Mouse (Mus musculus) stomach, embryonic 15.5 days (tissue): ENCODE measurements around the gene Dvl2. TPM values are rescaled to one million over a fixed set of nuclear protein-coding genes. Genes with fewer than 3 reads are reported as not detected.

Experiments used
- ATAC-seq: fragments of 200-750 bp; cut with Nextera tagmentation; 2 replicates; pipeline ENCODE4 v1.8.0; 2017; ENCODE audit warnings: low read depth, moderate number of reproducible peaks, moderate TSS enrichment; ENCODE audit not compliant: insufficient read depth, low FRiP score
- H3K27ac ChIP-seq: fragments of 300-500 bp; sonication (generic); 2 replicates; pipeline ENCODE4 v1.5.1; 2015; ENCODE audit warnings: mild to moderate bottlenecking, inconsistent platforms
- H3K27me3 ChIP-seq: fragments of 300-500 bp; sonication (generic); replicated peaks from 2 replicates; pipeline ENCODE4 v1.6.1; 2015; ENCODE audit warnings: inconsistent platforms
- H3K36me3 ChIP-seq: fragments of 300-500 bp; sonication (generic); 2 replicates; pipeline ENCODE4 v1.6.1; 2015; ENCODE audit warnings: inconsistent platforms
- H3K4me1 ChIP-seq: fragments of 300-500 bp; sonication (generic); 2 replicates; pipeline ENCODE4 v1.6.1; 2015; ENCODE audit warnings: inconsistent platforms
- H3K4me2 ChIP-seq: fragments of 300-500 bp; sonication (generic); 2 replicates; pipeline ENCODE4 v1.6.1; 2015; ENCODE audit warnings: mild to moderate bottlenecking, inconsistent platforms
- H3K4me3 ChIP-seq: fragments of 300-500 bp; sonication (generic); replicated peaks from 2 replicates; pipeline ENCODE4 v1.5.1; 2015; ENCODE audit warnings: inconsistent platforms
- H3K9ac ChIP-seq: fragments of 300-500 bp; sonication (generic); 2 replicates; pipeline ENCODE4 v1.6.1; 2015; ENCODE audit warnings: inconsistent platforms
- H3K9me3 ChIP-seq: fragments of 300-500 bp; sonication (generic); 2 replicates; pipeline ENCODE4 v1.6.1; 2016; ENCODE audit warnings: inconsistent platforms
- WGBS: fragments of 180-500 bp; shearing (Covaris S2); methylation state at CpG from one replicate; pipeline ENCODE4 v1.1.7; 2015; 5-methylcytosine and 5-hydroxymethylcytosine counted together
- microRNA counts: library from miRNA; unstranded; fragments of <30 nt; microRNA quantifications from one replicate; lab custom pipeline; 2016
- microRNA-seq: library from miRNA; unstranded; fragments of <30 nt; microRNA quantifications from one replicate; pipeline ENCODE4, GENCODE M21; 2016
- polyA plus RNA-seq: library from polyadenylated mRNA; unstranded; fragments of >200 nt; fragmentation: Nextera tagmentation; extraction: Ambion mirVana; gene quantifications from 2 replicates; pipeline ENCODE4 v1.2.1, GENCODE M21; 2015

Dvl2 gene
- polyA plus RNA-seq, 1 experiment from 2014 or later: 31.9 TPM

- Histone ChIP-seq H3K4me1 (0 out of 2 replicates have a peak, but pooled peaks cover 6% of the 10 kb centered on the region), H3K27me3 (no peaks in the 10 kb centered on the region; the same call in 1 of the 2 replicates), H3K9me3 (no peaks in the 10 kb centered on the region), H3K36me3 (no peaks in the 10 kb centered on the region), H3K4me2 (no peak overlapping the region), H3K27ac (no peak overlapping the region), H3K4me3 (no peak overlapping the region), H3K9ac (no peak overlapping the region)
- ATAC-seq: no peak
- 81% methylated on average over 9 of the region's 9 CpGs for WGBS
These were observed 57.4 kb downstream of the Dvl2 start for GRCm38 (mm10) chr11:70057805-70058204.

GRCm38 (mm10) chr11:70059930-70060329 is 59.5 kb downstream of the Dvl2 start:
- Histone ChIP-seq H3K4me3 (no peak overlapping the region), H3K9ac (no peak overlapping the region), H3K4me2 (no peak overlapping the region), H3K4me1 (0 out of 2 replicates have a peak, but pooled peaks cover 3% of the 10 kb centered on the region), H3K27ac (no peak overlapping the region), H3K9me3 (no peaks in the 10 kb centered on the region), H3K27me3 (no peaks in the 10 kb centered on the region; the same call in 1 of the 2 replicates), H3K36me3 (no peaks in the 10 kb centered on the region)
- no peak for ATAC-seq
- WGBS: 28% methylated on average over 6 of the region's 6 CpGs

MicroRNAs encoded within 50 kb of the gene (microRNA counts, 519-probe panel; counts per million panel counts)
- microRNA mmu-miR-324-3p (lab: Ali Mortazavi, UCI) (not detected), microRNA mmu-miR-324-5p (lab: Ali Mortazavi, UCI) (2,516 counts per million, percentile 57 among the panel's probes with 10 or more counts)

Small RNA genes within 50 kb of the gene (microRNA-seq; reads per million reads assigned to microRNA genes)
- gene Gm44349 (not detected), gene Mir324 (2,533 reads per million, percentile 84 among the genes with 10 or more reads in this experiment)

Other genes starting within 250 kb of the Dvl2 start
- gene Polr2a, start 242.0 kb upstream of the Dvl2 start, polyA plus RNA-seq: 21.0 and 25.8 TPM in 2 replicates
- 0.12 TPM in 1 of 2 replicates, not detected in the other for gene Slc35g3, start 238.6 kb upstream of the Dvl2 start, polyA plus RNA-seq
- gene Zbtb4, start 234.7 kb upstream of the Dvl2 start, polyA plus RNA-seq: 2.7 and 3.0 TPM in 2 replicates
- 5.1 and 6.0 TPM in 2 replicates for gene Chrnb1, start 204.7 kb upstream of the Dvl2 start, polyA plus RNA-seq
- 2.2 and 2.4 TPM in 2 replicates for gene Fgf11, start 198.7 kb upstream of the Dvl2 start, polyA plus RNA-seq
- 19.9 and 20.4 TPM in 2 replicates for gene Tmem102, start 195.0 kb upstream of the Dvl2 start, polyA plus RNA-seq
- not detected in 2 replicates for gene Gm39566, start 185.3 kb upstream of the Dvl2 start, polyA plus RNA-seq
- not detected in 2 replicates for gene Spem2, start 182.1 kb upstream of the Dvl2 start, polyA plus RNA-seq
- not detected in 2 replicates for gene Spem1, start 178.4 kb upstream of the Dvl2 start, polyA plus RNA-seq
- gene Nlgn2, start 162.8 kb upstream of the Dvl2 start, polyA plus RNA-seq: 6.3 and 7.4 TPM in 2 replicates
- gene Tmem256, start 162.1 kb upstream of the Dvl2 start, polyA plus RNA-seq: 400 and 416 TPM in 2 replicates
- gene Plscr3, start 154.2 kb upstream of the Dvl2 start, polyA plus RNA-seq: 80.8 and 81.3 TPM in 2 replicates
- gene Tnk1, start 141.9 kb upstream of the Dvl2 start, polyA plus RNA-seq: 12.9 and 15.4 TPM in 2 replicates
- not detected in 2 replicates for gene Tmem95, start 122.6 kb upstream of the Dvl2 start, polyA plus RNA-seq
- 7.8 and 9.2 TPM in 2 replicates for gene Kctd11, start 119.2 kb upstream of the Dvl2 start, polyA plus RNA-seq
- 5.0 and 6.1 TPM in 2 replicates for gene Acap1, start 105.1 kb upstream of the Dvl2 start, polyA plus RNA-seq
- gene 2810408A11Rik, start 99.6 kb upstream of the Dvl2 start, polyA plus RNA-seq: 7.5 and 10.4 TPM in 2 replicates
- gene Neurl4, start 99.5 kb upstream of the Dvl2 start, polyA plus RNA-seq: 7.2 and 8.0 TPM in 2 replicates
- 66.2 and 69.1 TPM in 2 replicates for gene Gps2, start 86.7 kb upstream of the Dvl2 start, polyA plus RNA-seq
- 1,591 and 1,597 TPM in 2 replicates for gene Eif5a, start 78.6 kb upstream of the Dvl2 start, polyA plus RNA-seq
- gene Ybx2, start 64.8 kb upstream of the Dvl2 start, polyA plus RNA-seq: 2.9 and 3.3 TPM in 2 replicates
- 26.3 and 28.9 TPM in 2 replicates for gene Slc2a4, start 52.4 kb upstream of the Dvl2 start, polyA plus RNA-seq
- 438 and 517 TPM in 2 replicates for gene Cldn7, start 35.8 kb upstream of the Dvl2 start, polyA plus RNA-seq
- gene Ctdnep1, start 19.4 kb upstream of the Dvl2 start, polyA plus RNA-seq: 23.0 and 23.2 TPM in 2 replicates
- 92.9 and 99.4 TPM in 2 replicates for gene Elp5, start 18.1 kb upstream of the Dvl2 start, polyA plus RNA-seq
- 459 and 473 TPM in 2 replicates for gene Gabarap, start 9.5 kb upstream of the Dvl2 start, polyA plus RNA-seq
- 59.4 and 61.8 TPM in 2 replicates for gene Phf23, start 4.8 kb upstream of the Dvl2 start, polyA plus RNA-seq
- 84.8 and 95.4 TPM in 2 replicates for gene Acadvl, start 14.8 kb downstream of the Dvl2 start, polyA plus RNA-seq
- gene Dlg4, start 16.3 kb downstream of the Dvl2 start, polyA plus RNA-seq: 8.2 and 9.7 TPM in 2 replicates
- 0.30 and 0.96 TPM in 2 replicates for gene Asgr1, start 53.5 kb downstream of the Dvl2 start, polyA plus RNA-seq
- 0.81 and 0.85 TPM in 2 replicates for gene Asgr2, start 92.0 kb downstream of the Dvl2 start, polyA plus RNA-seq
- gene Mgl2, start 129.7 kb downstream of the Dvl2 start, polyA plus RNA-seq: 0.50 and 1.0 TPM in 2 replicates
- gene Clec10a, start 155.6 kb downstream of the Dvl2 start, polyA plus RNA-seq: 0.93 and 1.2 TPM in 2 replicates
- gene Slc16a11, start 212.2 kb downstream of the Dvl2 start, polyA plus RNA-seq: 1.4 and 2.4 TPM in 2 replicates
- 6.9 and 9.8 TPM in 2 replicates for gene Slc16a13, start 220.5 kb downstream of the Dvl2 start, polyA plus RNA-seq
- 10.9 and 13.6 TPM in 2 replicates for gene Bcl6b, start 229.2 kb downstream of the Dvl2 start, polyA plus RNA-seq
- 141 and 144 TPM in 2 replicates for gene 0610010K14Rik, start 237.3 kb downstream of the Dvl2 start, polyA plus RNA-seq
- 8.7 and 11.0 TPM in 2 replicates for gene Gm21988, start 239.2 kb downstream of the Dvl2 start, polyA plus RNA-seq
- 196 and 222 TPM in 2 replicates for gene Rnasek, start 239.2 kb downstream of the Dvl2 start, polyA plus RNA-seq